Mouse (Mus musculus) fat pad, adult 2 months (tissue): Measurements from ENCODE around the gene Nedd8.

Experiments used
- DNase-seq: peaks from one replicate; pipeline ENCODE4 v3.0.0-alpha.2; 2011; ENCODE audit warnings: low read depth, low spot score; ENCODE audit errors: extremely low read depth

The Nedd8 gene

GRCm38 (mm10) chr14:55616844-55617243 is 55.1 kb downstream of the Nedd8 start:
- DNase-seq: no peak

GRCm38 (mm10) chr14:55615876-55616275 is 56.0 kb downstream of the Nedd8 start:
- DNase-seq: no peak

- no peak for DNase-seq
Measured at GRCm38 (mm10) chr14:55614565-55615178, 57.3 kb downstream of the Nedd8 start.

GRCm38 (mm10) chr14:55613346-55613745 is 58.6 kb downstream of the Nedd8 start:
- DNase-seq: no peak
